Mouse (Mus musculus): ENCODE results near the gene Ucp2. TPM values are rescaled to one million over a fixed set of nuclear protein-coding genes. Genes with fewer than 3 reads are reported as not detected.

Gene Ucp2
- polyA plus RNA-seq, 1 experiment: 1,592 TPM

DNA sequence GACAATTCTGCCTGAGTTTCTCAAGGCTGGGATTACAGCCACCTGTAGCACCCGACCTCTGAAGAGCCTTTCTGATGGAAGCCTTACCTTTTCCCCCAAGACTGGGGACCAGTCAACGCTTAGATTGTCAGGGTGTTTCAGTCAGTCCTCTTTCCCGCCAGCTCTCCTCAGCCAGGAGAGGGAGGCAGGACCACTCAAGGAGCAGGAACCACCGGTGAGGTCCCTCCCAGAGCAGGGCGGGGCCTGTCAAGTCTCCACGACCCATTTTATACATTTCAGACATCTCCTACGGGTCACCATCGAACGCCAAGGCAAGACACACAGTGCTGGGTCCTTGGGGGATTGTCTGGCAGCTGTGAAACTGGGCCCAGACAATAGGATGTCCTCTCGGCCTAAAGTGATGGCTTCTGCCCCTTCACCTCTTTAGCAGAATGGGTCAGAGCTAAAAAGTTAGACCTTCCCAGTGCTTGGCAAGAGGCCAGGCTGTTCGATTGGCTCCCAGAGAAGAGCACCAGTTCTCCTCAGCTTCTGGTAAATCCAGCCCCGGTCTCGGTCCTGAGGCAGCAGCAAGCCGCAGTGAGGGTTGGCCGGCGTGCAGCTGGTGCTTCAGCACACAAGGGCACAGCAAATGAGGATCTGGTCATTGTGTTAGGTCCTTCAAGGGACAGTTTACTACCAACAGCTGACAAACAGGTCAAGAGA, 7.3 kb downstream of the Ucp2 start:
- no peak for TF ChIP-seq POLR2A (IDR thresholded peaks at IDR 0.05; ENCODE audit: borderline replicate concordance, low read depth, low read length)
- no peak for TF ChIP-seq CTCF (IDR thresholded peaks at IDR 0.05; ENCODE audit: low read depth, low read length)
- H3K4me1 ChIP-seq (ENCODE audit: control insufficient read depth, insufficient read depth, low read length): peaks cover 61% of the 10 kb centered on the region
- H3K4me3 ChIP-seq (ENCODE audit: insufficient read depth, low read length): no peak overlapping the region
- H3K27ac ChIP-seq (ENCODE audit: insufficient read depth, low read depth, low read length): peak overlapping the region; percentile 10; the same call in 1 of the 2 replicates

DNA sequence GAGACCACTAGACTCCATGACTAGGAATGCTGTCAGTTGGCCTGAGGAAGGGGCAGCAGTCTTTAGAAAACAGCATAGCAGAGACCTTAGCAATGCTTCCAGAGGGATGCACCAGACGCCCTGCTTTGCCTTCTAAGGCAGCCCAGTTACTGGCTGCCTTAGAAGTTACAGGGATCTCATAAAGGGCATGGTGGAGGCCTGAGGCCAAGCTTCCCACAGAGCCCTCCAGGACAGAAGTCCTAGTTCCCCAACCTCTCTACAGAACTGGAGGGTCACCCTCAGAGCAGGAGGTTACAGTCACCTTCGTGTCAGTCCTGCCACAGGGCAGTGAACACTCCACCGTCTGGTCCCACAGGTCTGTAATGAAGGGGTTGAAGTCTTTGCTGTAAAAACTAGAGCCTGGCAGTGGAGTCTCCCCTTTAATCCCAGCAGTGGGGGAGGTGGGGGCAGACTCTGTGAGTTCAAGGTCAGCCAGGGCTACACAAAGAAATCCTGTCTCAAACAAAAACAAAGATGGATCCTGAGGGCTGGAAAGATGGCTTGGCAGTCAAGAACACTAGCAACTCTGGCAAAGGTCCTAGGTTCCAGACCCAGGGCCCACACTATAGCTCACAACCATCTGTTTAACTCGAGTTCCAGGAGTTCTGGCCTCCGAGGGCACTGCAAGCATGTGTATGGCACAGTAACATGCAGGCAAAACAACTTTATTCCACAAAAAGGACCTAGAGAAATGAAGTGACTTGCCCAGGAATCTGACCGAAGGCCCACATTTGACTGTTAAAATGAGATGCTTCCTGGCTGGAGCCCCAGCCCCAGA, 8.1 kb downstream of the Ucp2 start:
- peak overlapping the region; percentile 10 for H3K27ac ChIP-seq (ENCODE audit: insufficient read depth, low read depth, low read length)
- no peak overlapping the region for H3K4me3 ChIP-seq (ENCODE audit: insufficient read depth, low read length)
- TF ChIP-seq POLR2A (IDR thresholded peaks at IDR 0.05; ENCODE audit: borderline replicate concordance, low read depth, low read length) (no peak), CTCF (IDR thresholded peaks at IDR 0.05; ENCODE audit: low read depth, low read length) (no peak)
- H3K4me1 ChIP-seq (ENCODE audit: control insufficient read depth, insufficient read depth, low read length): peaks cover 61% of the 10 kb centered on the region

DNA sequence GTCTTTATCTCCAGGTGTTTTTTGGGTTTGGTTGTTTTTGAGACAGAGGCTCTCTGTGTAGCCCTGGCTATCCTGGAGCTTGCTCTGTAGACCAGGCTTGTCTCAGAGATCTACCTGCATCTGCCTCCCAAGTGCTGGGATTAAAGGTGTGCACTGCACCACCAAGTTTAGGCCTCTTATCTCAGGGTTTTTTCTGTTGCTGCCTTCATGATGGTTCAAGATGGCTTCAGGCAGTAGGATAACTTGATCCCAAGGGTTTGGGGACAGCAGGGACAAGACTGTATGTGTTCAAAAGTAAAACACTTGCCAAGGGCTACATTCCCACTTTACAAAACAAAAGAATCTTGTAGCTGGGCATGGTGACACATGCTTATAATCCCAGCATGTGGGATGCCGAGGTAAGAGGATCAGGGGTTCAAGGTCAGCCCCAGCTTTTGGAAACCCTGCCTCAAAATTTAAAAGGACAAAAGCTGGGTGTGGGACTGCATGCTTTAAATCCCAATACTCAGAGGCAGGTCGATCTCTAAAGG, 8.8 kb downstream of the Ucp2 start:
- H3K4me1 ChIP-seq (ENCODE audit: control insufficient read depth, insufficient read depth, low read length): peaks cover 56% of the 10 kb centered on the region

DNA sequence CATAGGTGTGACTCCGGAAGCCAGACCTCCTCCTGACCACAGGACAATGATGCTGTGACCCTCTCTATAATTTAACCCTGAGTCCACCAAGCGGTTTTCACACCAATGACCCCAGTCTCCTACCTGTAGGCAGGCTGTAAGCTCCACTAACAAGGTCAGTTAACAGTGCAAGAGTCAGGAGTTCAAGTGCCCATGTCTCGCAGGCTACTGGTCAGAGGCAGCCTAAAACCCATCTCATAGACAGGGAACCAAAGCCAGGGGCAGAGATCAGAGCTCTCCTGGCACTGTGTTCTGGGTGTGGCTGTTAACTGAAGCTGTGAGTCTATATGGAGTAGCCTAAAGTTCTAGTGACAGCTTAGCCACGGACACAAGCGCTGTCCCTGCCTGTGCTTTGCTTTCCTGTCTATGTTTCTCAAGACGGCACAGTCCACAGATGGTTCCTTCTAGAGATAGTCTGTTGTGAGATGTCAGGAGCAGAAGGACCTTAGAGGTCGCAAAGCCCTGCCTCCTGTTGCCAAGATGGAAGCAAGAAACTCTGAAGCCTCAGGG, 9.3 kb downstream of the Ucp2 start:
- Histone ChIP-seq H3K4me1 (ENCODE audit: control insufficient read depth, insufficient read depth, low read length) (peaks cover 51% of the 10 kb centered on the region), H3K4me3 (ENCODE audit: insufficient read depth, low read length) (no peak overlapping the region), H3K27ac (ENCODE audit: insufficient read depth, low read depth, low read length) (peak overlapping the region; percentile 11)
- TF ChIP-seq POLR2A (IDR thresholded peaks at IDR 0.05; ENCODE audit: borderline replicate concordance, low read depth, low read length) (no peak; the same call in 1 of the 2 replicates), CTCF (IDR thresholded peaks at IDR 0.05; ENCODE audit: low read depth, low read length) (no peak)

More for the DNA sequence above, 8.8 kb downstream of the Ucp2 start:
- Histone ChIP-seq H3K27ac (ENCODE audit: insufficient read depth, low read depth, low read length) (no peak overlapping the region), H3K4me3 (ENCODE audit: insufficient read depth, low read length) (no peak overlapping the region)
- TF ChIP-seq CTCF (IDR thresholded peaks at IDR 0.05; ENCODE audit: low read depth, low read length) (no peak), POLR2A (IDR thresholded peaks at IDR 0.05; ENCODE audit: borderline replicate concordance, low read depth, low read length) (peak; percentile 51; the same call in 1 of the 2 replicates)

DNA sequence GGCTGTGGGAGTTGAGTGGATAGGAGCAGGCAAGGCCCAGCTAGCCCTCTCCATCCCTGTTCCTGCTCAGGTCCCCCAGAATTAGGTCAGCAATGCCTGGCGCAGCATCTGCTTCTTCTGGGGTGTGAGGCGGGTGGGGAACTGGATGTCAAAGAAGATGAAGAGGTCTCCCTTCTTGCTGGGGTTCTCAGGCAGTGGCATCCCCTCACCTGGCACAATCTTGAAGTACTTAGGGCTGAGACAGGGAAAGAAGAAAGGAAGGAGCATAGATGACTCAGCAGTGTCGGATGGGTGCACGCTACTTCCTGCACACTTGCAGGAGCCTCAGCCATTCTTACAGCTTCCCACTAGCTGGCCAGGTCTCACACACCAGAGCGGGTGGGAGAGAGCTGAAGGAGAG, 9.9 kb downstream of the Ucp2 start:
- no peak overlapping the region for H3K4me3 ChIP-seq (ENCODE audit: insufficient read depth, low read length)
- H3K27ac ChIP-seq (ENCODE audit: insufficient read depth, low read depth, low read length): peak overlapping the region; percentile 11
- peaks cover 44% of the 10 kb centered on the region for H3K4me1 ChIP-seq (ENCODE audit: control insufficient read depth, insufficient read depth, low read length)
- TF ChIP-seq CTCF (IDR thresholded peaks at IDR 0.05; ENCODE audit: low read depth, low read length) (no peak), POLR2A (IDR thresholded peaks at IDR 0.05; ENCODE audit: borderline replicate concordance, low read depth, low read length) (no peak)

DNA sequence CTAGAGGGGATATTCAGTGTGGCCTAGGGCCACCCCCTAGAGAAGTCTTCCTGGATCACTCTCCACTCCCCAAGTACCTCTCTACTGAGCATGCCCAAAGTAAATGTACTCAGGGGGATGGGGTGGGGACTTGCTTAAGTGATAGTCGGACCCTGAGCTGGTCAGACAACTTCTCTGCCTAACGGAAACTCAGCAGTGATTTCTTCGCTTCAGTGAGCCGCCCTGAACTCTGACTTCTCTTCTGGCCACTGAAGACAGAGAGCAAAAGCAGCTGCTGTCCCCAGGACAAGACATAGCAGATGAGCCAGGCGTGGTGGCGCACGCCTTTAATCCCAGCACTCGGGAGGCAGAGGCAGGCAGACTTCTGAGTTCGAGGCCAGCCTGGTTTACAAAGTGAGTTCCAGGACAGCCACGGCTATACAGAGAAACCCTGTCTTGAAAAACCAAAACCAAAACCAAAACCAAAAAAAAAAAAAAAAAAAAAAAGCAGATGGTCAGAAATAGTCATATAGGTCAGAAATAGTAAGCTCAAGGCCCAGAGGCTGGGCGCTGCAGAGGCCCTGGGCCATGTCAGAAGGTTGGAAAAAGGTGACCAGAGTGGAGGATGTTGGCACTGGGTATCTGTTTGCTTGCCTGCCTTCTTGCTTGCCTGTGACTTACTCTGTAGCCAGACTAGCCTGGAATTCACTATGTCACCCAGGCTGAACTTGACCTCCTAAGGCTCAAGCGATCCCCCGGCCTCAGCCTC, 11.8 kb downstream of the Ucp2 start:
- Histone ChIP-seq H3K27ac (ENCODE audit: insufficient read depth, low read depth, low read length) (no peak overlapping the region), H3K4me3 (ENCODE audit: insufficient read depth, low read length) (no peak overlapping the region), H3K4me1 (ENCODE audit: control insufficient read depth, insufficient read depth, low read length) (peaks cover 40% of the 10 kb centered on the region)
- TF ChIP-seq POLR2A (IDR thresholded peaks at IDR 0.05; ENCODE audit: borderline replicate concordance, low read depth, low read length): no peak
- TF ChIP-seq CTCF (IDR thresholded peaks at IDR 0.05; ENCODE audit: low read depth, low read length): no peak

DNA sequence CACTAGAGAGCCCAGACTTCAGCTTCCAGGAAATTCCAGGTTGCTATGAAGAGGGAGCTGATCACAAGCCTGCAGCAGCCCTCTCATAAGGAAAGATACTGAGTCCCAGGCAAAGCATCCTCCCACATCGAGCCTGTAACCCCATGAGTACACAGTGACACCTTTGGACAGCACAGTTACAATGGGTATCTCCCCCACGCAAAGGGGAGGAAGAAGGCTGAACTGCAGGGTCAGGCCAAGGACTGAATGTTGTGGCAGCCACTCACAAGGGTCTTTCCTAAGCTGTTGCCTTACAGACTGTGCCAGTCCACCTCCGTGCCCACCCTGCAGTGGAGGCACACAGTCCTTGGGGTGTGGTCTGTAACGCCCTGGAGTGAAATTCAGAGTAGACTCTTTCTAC, 13.4 kb downstream of the Ucp2 start:
- Histone ChIP-seq H3K4me1 (ENCODE audit: control insufficient read depth, insufficient read depth, low read length) (peaks cover 40% of the 10 kb centered on the region), H3K27ac (ENCODE audit: insufficient read depth, low read depth, low read length) (no peak overlapping the region), H3K4me3 (ENCODE audit: insufficient read depth, low read length) (no peak overlapping the region)
- TF ChIP-seq POLR2A (IDR thresholded peaks at IDR 0.05; ENCODE audit: borderline replicate concordance, low read depth, low read length) (no peak), CTCF (IDR thresholded peaks at IDR 0.05; ENCODE audit: low read depth, low read length) (no peak)

DNA sequence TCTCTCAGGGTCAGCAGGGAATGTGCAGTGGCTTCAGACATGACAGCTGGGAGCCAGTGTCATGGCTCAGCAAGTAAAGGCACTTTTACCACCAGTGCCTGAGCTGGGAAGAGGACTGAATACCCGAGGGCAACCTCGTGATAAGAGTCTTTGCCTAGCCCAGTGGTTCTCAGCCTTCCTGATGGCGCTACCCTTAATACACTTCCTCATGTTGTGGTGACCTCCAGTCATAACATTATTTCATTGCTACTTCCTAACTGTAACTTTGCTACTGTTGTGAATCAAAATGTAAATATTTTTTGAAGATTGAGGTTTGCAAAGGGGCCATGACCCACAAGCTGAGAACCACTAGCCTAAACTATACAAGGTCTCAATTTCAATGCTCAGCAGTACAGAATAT, 15.5 kb downstream of the Ucp2 start:
- Histone ChIP-seq H3K4me3 (ENCODE audit: insufficient read depth, low read length) (no peak overlapping the region), H3K4me1 (ENCODE audit: control insufficient read depth, insufficient read depth, low read length) (peaks cover 23% of the 10 kb centered on the region), H3K27ac (ENCODE audit: insufficient read depth, low read depth, low read length) (peak overlapping the region; percentile 59)
- TF ChIP-seq POLR2A (IDR thresholded peaks at IDR 0.05; ENCODE audit: borderline replicate concordance, low read depth, low read length) (no peak), CTCF (IDR thresholded peaks at IDR 0.05; ENCODE audit: low read depth, low read length) (no peak)

DNA sequence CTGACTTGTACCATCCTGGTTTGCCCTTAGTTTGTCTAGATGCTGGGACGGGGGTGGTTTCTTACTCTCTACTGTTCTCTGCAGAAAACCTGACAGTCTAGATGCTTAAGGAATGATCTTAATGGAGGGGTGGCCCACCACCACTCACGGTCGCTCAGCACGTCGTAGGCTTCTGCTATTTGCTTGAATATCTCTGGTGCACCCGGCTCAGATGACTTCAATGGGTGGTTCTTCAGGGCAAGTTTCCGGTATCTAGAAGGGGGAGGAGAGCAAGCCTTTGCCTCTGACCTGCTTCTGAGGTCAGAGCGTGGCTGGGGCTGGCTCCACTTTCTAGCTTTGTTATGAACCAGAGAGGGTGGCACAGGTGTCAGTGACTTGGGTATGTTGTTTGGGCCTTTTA, 18.5 kb downstream of the Ucp2 start:
- Histone ChIP-seq H3K4me3 (ENCODE audit: insufficient read depth, low read length) (no peak overlapping the region), H3K4me1 (ENCODE audit: control insufficient read depth, insufficient read depth, low read length) (peaks cover 8% of the 10 kb centered on the region), H3K27ac (ENCODE audit: insufficient read depth, low read depth, low read length) (no peak overlapping the region)
- TF ChIP-seq CTCF (IDR thresholded peaks at IDR 0.05; ENCODE audit: low read depth, low read length): no peak
- TF ChIP-seq POLR2A (IDR thresholded peaks at IDR 0.05; ENCODE audit: borderline replicate concordance, low read depth, low read length): no peak

Measured in bone marrow macrophage, adult 2 months (primary cell).